Mouse (Mus musculus) layer of hippocampus, adult 9-10 months (tissue): Measurements from ENCODE around the gene Hist1h2bg.

Experiments
- DNase-seq: peaks from one replicate; pipeline ENCODE4 v3.0.0; 2022; ENCODE audit warnings: low spot score

Gene Hist1h2bg

GRCm38 (mm10) chr13:23571022-23571503 lies at the start of gene Hist1h2bg, which contains the start of gene Hist1h2ae:
Hist1h2bg (plus strand) TSS chr13:23571396.
Hist1h2ae (minus strand) TSS chr13:23571220.
- peak; percentile 88 for DNase-seq

- DNase-seq: peak; percentile 57
These were observed 49.5 kb upstream of the Hist1h2bg start for GRCm38 (mm10) chr13:23521703-23522102.

GRCm38 (mm10) chr13:23523976-23524375 lies 47.2 kb upstream of the Hist1h2bg start:
- DNase-seq: no peak

GRCm38 (mm10) chr13:23524654-23525053 lies 46.5 kb upstream of the Hist1h2bg start:
- peak; percentile 68 for DNase-seq

GRCm38 (mm10) chr13:23525901-23526300 lies 45.3 kb upstream of the Hist1h2bg start:
- DNase-seq: no peak

GRCm38 (mm10) chr13:23526312-23526711 lies 44.9 kb upstream of the Hist1h2bg start:
- peak; percentile 99 for DNase-seq

- DNase-seq: no peak
These were observed 42.2 kb upstream of the Hist1h2bg start for GRCm38 (mm10) chr13:23529005-23529404.

GRCm38 (mm10) chr13:23529480-23530165 lies 41.6 kb upstream of the Hist1h2bg start:
- DNase-seq: no peak

- DNase-seq: peak; percentile 79
These were observed 40.9 kb upstream of the Hist1h2bg start for GRCm38 (mm10) chr13:23530181-23530900.

- DNase-seq: peak; percentile 99
These were observed 40.0 kb upstream of the Hist1h2bg start, which contains the start of gene Hist1h4h for GRCm38 (mm10) chr13:23530901-23531875. Hist1h4h (plus strand) TSS chr13:23531050.

GRCm38 (mm10) chr13:23532262-23533075 lies 38.7 kb upstream of the Hist1h2bg start:
- no peak for DNase-seq

GRCm38 (mm10) chr13:23533560-23534367 lies 37.4 kb upstream of the Hist1h2bg start, which contains the start of gene Hist1h2af:
Hist1h2af (plus strand) TSS chr13:23533906.
- peak; percentile 75 for DNase-seq

GRCm38 (mm10) chr13:23534368-23535131 lies 36.6 kb upstream of the Hist1h2bg start:
- no peak for DNase-seq

GRCm38 (mm10) chr13:23535137-23536075 lies 35.8 kb upstream of the Hist1h2bg start, which contains the start of gene Hist1h3g:
Hist1h3g (plus strand) TSS chr13:23535422.
- DNase-seq: peak; percentile 85

GRCm38 (mm10) chr13:23536076-23536822 lies 34.9 kb upstream of the Hist1h2bg start:
- no peak for DNase-seq

- no peak for DNase-seq
These were observed 34.0 kb upstream of the Hist1h2bg start for GRCm38 (mm10) chr13:23537006-23537710.

GRCm38 (mm10) chr13:23538249-23538648 lies 32.9 kb upstream of the Hist1h2bg start:
- no peak for DNase-seq
